Mouse (Mus musculus) MEL (cell line): ENCODE measurements around the gene Bdh1.
"Not testable (repeated sequence)": the region's sequence is repeated elsewhere in the genome, so short reads cannot be mapped to it uniquely, and the experiment has no call there.

ENCODE experiments used
- BHLHE40 ChIP-seq: IDR thresholded peaks from 2 replicates; pipeline ENCODE4 v1.6.1; 2012; ENCODE audit warnings: low read depth, mild to moderate bottlenecking, inconsistent platforms, low read length, improper control_type of control experiment, borderline replicate concordance
- CTCF ChIP-seq, 3 experiments: IDR thresholded peaks in 2 of 3; conservative IDR thresholded peaks in 1 of 3; 2 replicates each; pipeline ENCODE4 v1.5.1; 2011 to 2012; ENCODE audit warnings: low read length in 3 of 3, low read depth in 2 of 3, mild to moderate bottlenecking in 2 of 3, improper control_type of control experiment in 1 of 3, inconsistent platforms in 1 of 3, mixed read lengths in 1 of 3, moderate library complexity in 1 of 3; ENCODE audit not compliant: control insufficient read depth in 1 of 3, insufficient read depth in 1 of 3, poor library complexity in 1 of 3, severe bottlenecking in 1 of 3
- MAX ChIP-seq: IDR thresholded peaks from 2 replicates; pipeline ENCODE4 v1.6.1; 2011; ENCODE audit warnings: low read length, improper control_type of control experiment
- POLR2A ChIP-seq, 2 experiments: IDR thresholded peaks; 2 replicates each; pipeline ENCODE4 v1.6.1; 2011 to 2012; ENCODE audit warnings: low read length in 2 of 2, mild to moderate bottlenecking in 2 of 2, control low read depth in 1 of 2, improper control_type of control experiment in 1 of 2, low read depth in 1 of 2, moderate library complexity in 1 of 2; ENCODE audit not compliant: control insufficient read depth in 1 of 2, insufficient read depth in 1 of 2, poor library complexity in 1 of 2
- UBTF ChIP-seq: IDR thresholded peaks from 2 replicates; pipeline ENCODE4 v1.6.1; 2012; ENCODE audit warnings: low read depth, mild to moderate bottlenecking, inconsistent platforms, low read length, improper control_type of control experiment, moderate library complexity, borderline replicate concordance; ENCODE audit not compliant: insufficient read depth
- USF1 ChIP-seq: IDR thresholded peaks from 2 replicates; pipeline ENCODE4 v1.6.1; 2014; ENCODE audit warnings: low read depth, mild to moderate bottlenecking, inconsistent platforms, low read length, improper control_type of control experiment, moderate library complexity

DNA sequence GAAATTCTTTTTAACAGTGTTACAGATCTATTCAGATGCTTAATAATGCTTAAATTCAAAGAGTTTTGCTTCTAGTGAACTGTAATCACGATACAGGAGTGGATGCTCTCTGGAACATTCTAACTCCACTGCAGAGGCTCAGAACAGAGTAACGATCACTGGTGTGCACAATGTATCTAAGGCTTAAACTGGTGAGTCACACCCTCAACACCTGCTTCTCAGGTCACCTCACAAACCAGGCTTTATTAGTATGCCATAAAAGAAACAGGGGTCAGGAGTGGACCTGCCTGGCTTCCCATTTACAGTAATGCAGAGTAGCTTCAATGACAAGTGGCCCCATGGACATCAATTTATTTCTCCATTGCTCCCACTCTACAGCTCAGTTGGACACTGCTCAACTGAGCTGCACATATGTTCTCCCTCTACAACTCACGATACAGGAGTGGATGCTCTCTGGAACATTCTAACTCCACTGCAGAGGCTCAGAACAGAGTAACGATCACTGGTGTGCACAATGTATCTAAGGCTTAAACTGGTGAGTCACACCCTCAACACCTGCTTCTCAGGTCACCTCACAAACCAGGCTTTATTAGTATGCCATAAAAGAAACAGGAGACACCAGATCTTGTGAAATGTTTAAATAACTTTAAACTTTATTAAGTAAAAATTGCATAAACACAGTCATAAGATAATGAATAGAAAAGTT is 46.0 kb upstream of the Bdh1 start:
- TF ChIP-seq CTCF (IDR thresholded peaks at IDR 0.05 in 2 of 3, conservative IDR thresholded peaks at IDR 0.05 in 1 of 3; ENCODE audit: control insufficient read depth in 1 of 3, insufficient read depth in 1 of 3, low read depth in 2 of 3, low read length in 3 of 3, poor library complexity in 1 of 3, severe bottlenecking in 1 of 3); POLR2A (IDR thresholded peaks at IDR 0.05; ENCODE audit: control insufficient read depth in 1 of 2, insufficient read depth in 1 of 2, low read depth in 1 of 2, low read length in 2 of 2, poor library complexity in 1 of 2); MAX; BHLHE40; USF1; UBTF: not testable (repeated sequence)
